Comparison of ENCODE assay signal across 7 mouse cellular contexts in the genomic region with DNA sequence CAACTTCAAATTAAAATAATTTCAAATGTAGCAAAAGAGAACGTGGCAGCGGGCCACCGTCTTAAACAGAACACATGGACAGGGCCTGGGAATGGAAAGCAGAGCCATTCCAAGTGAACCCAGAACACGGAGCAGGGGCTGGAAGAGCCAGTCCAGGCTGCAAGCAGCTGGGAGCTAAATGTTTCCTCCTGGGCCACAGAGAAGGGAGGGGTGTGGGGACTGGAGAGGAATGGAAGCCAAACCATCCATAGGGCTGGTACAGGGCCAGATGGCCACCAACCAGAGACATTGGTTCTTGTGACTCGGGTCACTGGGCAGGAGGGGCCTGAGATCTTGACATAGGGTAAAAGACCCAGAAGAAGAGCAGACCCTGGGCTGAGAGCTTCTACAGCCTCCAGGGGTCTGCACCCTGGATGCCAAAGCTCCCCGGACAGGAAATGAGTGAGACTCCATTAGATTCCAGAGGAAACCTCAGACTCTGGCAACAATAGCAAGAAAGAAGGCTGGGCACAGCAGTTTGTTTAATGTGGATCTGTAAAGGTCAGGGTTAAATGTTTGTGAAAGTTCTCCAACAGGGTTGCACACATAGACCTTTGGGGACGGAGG.
A peak's percentile ranks its signal among the peaks of the same experiment; 100 is the strongest.
DNase-seq lines count a peak whose midpoint lies in the region; ATAC-seq lines count a peak whose summit lies in the region.

No protein-coding gene starts in this region.

- no peak overlapping the region for H3K4me3 ChIP-seq in hindbrain, embryonic 11.5 days (ENCODE audit: low read depth, low read length)

- H3K36me3 ChIP-seq in hindbrain, embryonic 11.5 days (ENCODE audit: control insufficient read depth, insufficient read depth, low read length), result no peaks in the 10 kb centered on the region

- WGBS in hindbrain, embryonic 11.5 days, result 50% methylated on average over 7 of the region's 7 CpGs

- H3K9ac ChIP-seq in hindbrain, embryonic 11.5 days (ENCODE audit: low read depth, low read length), result no peak overlapping the region

- H3K27me3 ChIP-seq in hindbrain, embryonic 11.5 days (ENCODE audit: control insufficient read depth, insufficient read depth, low read length), result no peaks in the 10 kb centered on the region

- ATAC-seq in hindbrain, embryonic 11.5 days (ENCODE audit: low FRiP score), result peak; percentile 82

- no peaks in the 10 kb centered on the region; the same call in 1 of the 2 replicates for H3K4me1 ChIP-seq in hindbrain, embryonic 11.5 days (replicated peaks; ENCODE audit: control insufficient read depth, insufficient read depth, low read length)

- no peak overlapping the region for H3K4me2 ChIP-seq in hindbrain, embryonic 11.5 days (replicated peaks; ENCODE audit: low read depth, low read length)

- H3K27ac ChIP-seq in hindbrain, embryonic 11.5 days (ENCODE audit: low read depth, low read length), result peak overlapping the region; percentile 19; the same call in 1 of the 2 replicates

- no peaks in the 10 kb centered on the region for H3K9me3 ChIP-seq in hindbrain, embryonic 11.5 days (ENCODE audit: control insufficient read depth, low read length)

- peak; percentile 80 for DNase-seq in adrenal gland, postnatal 10 days
- DNase-seq in cerebellum, adult 9-10 months, result peak; percentile 17
- DNase-seq in frontal cortex, postnatal 36 days (ENCODE audit: low spot score in 2 of 2), result peak; percentile 6 to 16
- peak; percentile 48 for DNase-seq in hindbrain, embryonic 11.5 days (ENCODE audit: low spot score)
- DNase-seq in layer of hippocampus, adult 8-10 months (ENCODE audit: low spot score in 2 of 2), result peak; percentile 20 to 51
- DNase-seq in lung, postnatal 36 days, result peak; percentile 72
- peak; percentile 15 for DNase-seq in urinary bladder, postnatal 25 days (ENCODE audit: low spot score)

Comparison
In these comparisons a context has a peak if more than half of its experiments do, and no peak if none do; other contexts are left out.
1. DNase-seq: peak in every context shown above with its lines; median percentile 80 in adrenal gland, postnatal 10 days; 72 in lung, postnatal 36 days; 48 in hindbrain, embryonic 11.5 days; 36 in layer of hippocampus, adult 8-10 months; 17 in cerebellum, adult 9-10 months; 15 in urinary bladder, postnatal 25 days; 11 in frontal cortex, postnatal 36 days.